Mouse (Mus musculus) adrenal gland, postnatal 36 days (tissue): ENCODE measurements around the gene Limd1. TPM values are rescaled to one million over a fixed set of nuclear protein-coding genes. Genes with fewer than 3 reads are reported as not detected.

ENCODE experiments used
- DNase-seq, 2 experiments: peaks; one replicate each; pipeline ENCODE4 v3.0.0; 2021; ENCODE audit warnings: mixed read lengths in 1 of 2
- total RNA-seq, 2 experiments: library from RNA; stranded (reverse); gene quantifications; 2 replicates each; pipeline ENCODE4 v1.2.3; 2021

Limd1 gene
- total RNA-seq, 2 experiments from 2014 or later = 27.4 to 31.1 TPM

DNA sequence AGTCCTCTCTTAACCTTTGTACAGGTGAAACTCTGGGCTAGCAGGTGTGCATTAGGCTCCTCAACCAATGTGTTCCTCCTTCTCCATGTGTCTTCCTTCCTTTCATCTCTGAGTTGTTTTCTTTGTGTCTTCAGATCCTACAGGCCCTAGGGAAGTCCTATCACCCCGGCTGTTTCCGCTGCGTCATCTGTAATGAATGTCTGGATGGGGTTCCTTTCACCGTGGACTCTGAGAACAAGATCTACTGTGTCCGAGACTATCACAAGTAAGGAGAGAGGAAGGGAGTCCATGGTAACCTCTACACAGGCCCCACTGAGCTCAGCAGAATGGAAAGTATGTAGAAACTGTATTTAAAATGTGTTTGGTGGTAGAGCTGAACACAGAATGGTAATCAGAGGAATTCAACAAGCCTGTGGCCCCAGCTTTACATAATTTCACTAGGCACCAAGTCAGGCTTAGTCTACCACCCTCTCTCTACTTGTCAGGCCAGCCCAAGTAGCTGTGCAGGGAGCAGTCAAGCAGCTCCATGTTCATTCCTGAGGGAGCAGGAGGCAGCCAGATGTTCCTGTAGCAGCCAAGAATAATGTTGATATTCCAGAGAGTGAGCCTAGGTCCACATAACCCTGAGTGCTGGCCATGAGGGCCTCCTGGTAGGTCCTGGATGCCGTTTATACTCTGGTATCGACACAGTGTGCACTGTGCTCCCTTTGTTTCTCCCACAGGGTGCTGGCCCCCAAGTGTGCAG, 38.3 kb downstream of the Limd1 start:
- no peak for DNase-seq

DNA sequence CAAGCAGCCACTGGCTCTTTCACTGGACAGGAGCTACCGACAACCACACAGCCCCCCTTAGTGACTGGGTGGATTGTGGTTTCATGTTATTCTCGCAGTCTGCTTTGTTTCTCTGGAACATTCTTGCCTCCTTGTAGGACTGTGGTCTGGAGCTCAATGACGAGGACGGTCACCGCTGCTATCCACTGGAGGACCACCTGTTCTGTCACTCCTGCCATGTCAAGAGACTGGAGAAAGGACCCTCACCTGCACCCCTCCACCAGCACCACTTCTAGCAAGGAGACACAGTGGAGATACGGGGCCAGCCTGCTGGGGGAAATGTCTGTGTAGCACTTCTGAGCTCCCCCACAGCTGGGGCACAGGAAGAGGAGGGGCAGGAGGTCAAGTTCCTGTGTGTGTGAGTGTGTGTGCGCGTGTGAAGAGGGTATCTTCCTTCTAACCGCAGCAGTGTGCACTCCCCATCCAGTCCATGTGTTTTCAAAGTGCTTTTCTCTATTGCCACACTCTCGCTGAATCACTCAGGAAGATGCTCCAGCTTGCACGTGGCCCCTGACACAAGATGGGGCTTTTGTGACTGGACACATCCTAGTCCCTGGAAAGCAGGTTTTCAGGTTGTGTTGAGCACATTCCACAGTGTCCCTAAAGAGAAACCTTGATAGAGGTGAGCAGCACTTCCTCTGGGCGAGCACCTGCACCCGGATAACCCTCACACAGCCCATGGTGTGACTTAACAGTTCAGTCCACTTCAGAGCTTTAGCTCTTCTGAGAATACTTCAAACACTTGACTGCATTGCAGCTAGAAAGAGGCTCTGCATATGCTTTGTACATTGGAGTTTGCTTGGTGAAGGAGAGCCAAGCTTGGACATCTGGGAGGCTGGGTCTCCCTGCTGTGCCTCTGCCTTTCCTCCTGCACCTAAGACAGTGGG, 40.7 kb downstream of the Limd1 start:
- no peak for DNase-seq

GRCm38 (mm10) chr9:123520735-123521134, 42.2 kb downstream of the Limd1 start:
- no peak for DNase-seq

DNA sequence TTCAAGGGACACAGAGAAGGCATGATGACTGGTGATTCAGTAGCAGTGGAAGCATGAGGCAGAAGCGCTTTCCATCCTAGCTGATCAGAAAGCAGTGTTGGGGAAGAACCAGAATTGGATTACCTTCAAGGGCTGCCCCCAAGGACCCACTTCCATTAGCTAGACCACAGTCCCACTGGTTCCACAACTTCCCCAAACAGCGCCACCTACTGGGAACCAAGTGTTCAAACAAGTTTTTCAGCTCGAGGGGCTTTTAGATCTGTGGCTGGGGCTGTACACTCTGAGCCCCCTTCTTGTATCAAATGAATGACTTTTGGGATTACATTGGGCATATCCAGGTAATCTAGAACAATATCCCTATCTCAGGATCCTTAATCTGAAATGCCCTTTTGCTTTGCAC, 45.2 kb downstream of the Limd1 start:
- DNase-seq = peak; percentile 27 to 42

DNA sequence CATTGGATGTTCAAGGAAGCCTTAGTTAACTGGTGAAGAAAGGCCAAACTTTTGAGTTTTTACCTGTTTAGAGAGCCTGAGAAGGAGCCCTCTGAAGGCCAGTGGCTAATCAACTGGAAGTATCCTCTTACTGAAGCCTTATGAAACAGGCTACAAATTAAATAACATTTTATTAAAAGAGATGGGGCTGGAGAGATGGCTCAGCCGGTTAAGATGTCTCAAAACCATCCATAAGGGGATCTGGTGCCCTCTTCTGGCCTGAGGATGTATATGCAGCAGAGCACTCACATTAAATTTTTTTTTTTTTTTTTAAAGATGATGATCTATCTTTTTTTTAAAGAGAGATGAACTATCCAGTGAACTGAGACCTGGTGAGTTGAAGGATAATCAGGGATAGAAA, 46.6 kb downstream of the Limd1 start:
- peak; percentile 59 to 68 for DNase-seq

GRCm38 (mm10) chr9:123526502-123526901, 48.0 kb downstream of the Limd1 start:
- no peak for DNase-seq

GRCm38 (mm10) chr9:123528087-123528925, 49.8 kb downstream of the Limd1 start:
- DNase-seq = peak in 1 of 2 experiments; percentile 18

DNA sequence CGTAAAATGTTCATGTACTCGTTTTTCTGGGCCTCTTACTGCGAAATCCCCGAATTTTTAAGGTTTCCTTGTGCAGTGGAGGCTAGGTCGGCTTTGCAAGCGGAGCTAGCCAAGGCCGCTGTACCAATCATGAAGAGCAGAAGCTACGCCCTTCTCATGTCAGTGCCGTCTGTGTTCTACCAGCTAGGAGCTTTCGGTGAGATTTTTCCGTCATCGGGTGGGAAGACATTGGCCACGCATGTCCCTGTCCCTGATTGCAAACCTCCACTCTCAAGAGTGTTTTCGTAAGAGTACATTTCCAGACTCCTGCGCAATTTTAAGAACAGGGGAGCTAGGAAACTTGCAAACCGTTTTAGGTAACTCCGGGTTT, 50.4 kb downstream of the Limd1 start:
- peak; percentile 56 to 62 for DNase-seq

DNA sequence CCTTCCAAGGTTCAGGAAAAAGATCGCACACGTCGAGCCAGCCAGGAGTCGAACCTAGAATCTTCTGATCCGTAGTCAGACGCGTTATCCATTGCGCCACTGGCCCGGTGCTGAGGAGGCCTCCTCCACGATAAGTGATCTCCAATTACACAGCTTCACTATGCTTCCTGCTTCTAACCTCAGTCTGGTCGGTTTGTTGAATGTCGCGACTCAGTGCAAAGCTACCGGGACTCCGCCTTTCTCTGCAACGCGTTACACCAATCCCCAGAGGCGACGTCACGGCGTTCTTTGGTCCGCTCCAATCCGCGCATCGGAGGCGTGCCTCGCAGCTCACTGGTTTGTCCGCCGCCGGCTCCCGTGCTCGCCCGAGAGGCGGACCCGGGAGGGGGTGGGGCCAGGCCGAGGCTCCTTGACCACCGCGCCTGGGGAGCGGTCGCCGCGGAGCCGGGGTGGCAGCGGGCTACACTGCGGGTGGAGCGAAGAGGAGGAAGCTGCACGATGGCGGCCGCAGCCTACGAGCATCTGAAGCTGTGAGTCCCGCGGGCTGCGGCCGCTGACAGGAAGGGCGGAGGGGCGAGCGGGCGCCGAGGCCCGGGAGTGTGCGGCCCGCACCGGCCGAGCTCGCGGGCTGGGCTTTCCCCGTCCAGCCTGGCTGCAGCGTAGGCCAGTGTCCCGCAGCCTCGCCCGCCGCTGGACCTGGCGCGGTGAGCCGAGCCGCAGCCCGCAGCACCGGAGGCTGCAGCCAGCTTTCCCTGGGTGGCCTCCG, 51.1 kb downstream of the Limd1 start, which contains the start of gene Sacm1l:
Gene Sacm1l, plus strand, starts transcription at position 368 of the 766 bp plus-strand sequence.
- DNase-seq = peak; percentile 98 to 99

GRCm38 (mm10) chr9:123530158-123530475, 51.6 kb downstream of the Limd1 start:
- DNase-seq = no peak

DNA sequence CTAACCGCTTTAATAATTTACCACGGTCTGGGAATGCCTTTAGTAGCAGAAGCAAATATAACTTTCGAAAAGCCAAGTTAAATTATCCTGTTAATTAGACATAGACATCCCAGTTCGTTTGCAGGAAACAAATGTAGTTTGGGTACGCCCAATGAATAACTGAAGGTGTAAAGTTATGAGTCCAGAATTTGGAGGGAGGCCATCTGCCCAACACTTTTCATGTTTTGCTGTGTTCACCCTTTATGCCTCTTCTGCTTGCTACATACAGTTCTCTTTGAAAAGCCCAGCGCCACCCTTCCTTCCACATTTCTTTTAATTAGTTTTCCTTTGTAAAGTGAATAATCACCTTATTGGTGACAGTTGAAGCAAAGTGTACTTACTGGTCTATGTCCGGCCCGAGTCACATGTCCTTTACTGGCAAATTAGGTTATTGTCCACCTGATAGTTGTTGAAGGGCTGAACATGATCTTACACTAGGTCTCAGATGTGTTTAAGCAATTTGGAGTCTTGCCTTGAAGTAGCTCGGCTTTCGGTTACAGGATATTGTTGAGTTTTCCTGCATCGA, 52.1 kb downstream of the Limd1 start:
- no peak for DNase-seq

GRCm38 (mm10) chr9:123531234-123531633, 52.7 kb downstream of the Limd1 start:
- DNase-seq = no peak

GRCm38 (mm10) chr9:123536613-123537012, 58.1 kb downstream of the Limd1 start:
- no peak for DNase-seq

- DNase-seq = no peak
Observed at GRCm38 (mm10) chr9:123538189-123538588, 59.7 kb downstream of the Limd1 start.

GRCm38 (mm10) chr9:123539093-123539492, 60.6 kb downstream of the Limd1 start:
- DNase-seq = no peak

DNA sequence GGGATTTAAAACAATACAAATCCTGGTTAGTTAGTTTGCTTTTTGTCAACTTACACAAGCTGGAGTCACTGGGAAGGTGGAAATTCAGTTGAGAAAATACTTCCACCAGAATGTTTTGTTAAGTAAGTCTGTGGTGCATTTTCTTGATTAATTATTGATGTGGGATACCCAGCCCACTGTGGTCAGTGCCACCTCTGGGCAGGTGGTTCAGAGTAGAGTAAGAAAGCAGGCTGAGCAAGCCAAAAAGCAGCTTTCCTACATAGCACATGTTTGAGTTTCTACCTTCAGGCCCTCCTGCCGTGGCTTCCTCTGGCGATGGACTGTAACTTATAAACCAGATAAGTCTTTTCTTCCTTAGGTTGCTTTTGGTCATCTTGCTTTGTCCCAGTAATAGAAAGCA, 61.3 kb downstream of the Limd1 start:
- DNase-seq = no peak

- DNase-seq = no peak
Observed at GRCm38 (mm10) chr9:123554599-123554998, 76.1 kb downstream of the Limd1 start.
